Mouse (Mus musculus) liver, embryonic 16.5 days (tissue): Measurements from ENCODE around the gene Dusp5. TPM values are rescaled to one million over a fixed set of nuclear protein-coding genes. Genes with fewer than 3 reads are reported as not detected.
"Not testable (repeated sequence)": the region's sequence is repeated elsewhere in the genome, so short reads cannot be mapped to it uniquely, and the experiment has no call there.

Experiments
- ATAC-seq: fragments of 200-750 bp; cut with Nextera tagmentation; 2 replicates; pipeline ENCODE4 v1.8.0; 2017; ENCODE audit warnings: low read depth, mild to moderate bottlenecking, moderate number of reproducible peaks, moderate library complexity
- H3K27ac ChIP-seq: fragments of 300-500 bp; sonication (generic); 2 replicates; pipeline ENCODE4 v1.5.1; 2014; ENCODE audit warnings: mild to moderate bottlenecking, low read length
- H3K27me3 ChIP-seq: fragments of 300-500 bp; sonication (generic); 2 replicates; pipeline ENCODE4 v1.6.1; 2014; ENCODE audit warnings: low read depth, low read length, mixed read lengths; ENCODE audit not compliant: control insufficient read depth, insufficient read depth
- H3K36me3 ChIP-seq: fragments of 300-500 bp; sonication (generic); 2 replicates; pipeline ENCODE4 v1.6.1; 2014; ENCODE audit warnings: mild to moderate bottlenecking; ENCODE audit not compliant: control insufficient read depth, insufficient read depth
- H3K4me1 ChIP-seq: fragments of 300-500 bp; sonication (generic); 2 replicates; pipeline ENCODE4 v1.6.1; 2014; ENCODE audit warnings: low read depth, low read length, mixed read lengths; ENCODE audit not compliant: control insufficient read depth
- H3K4me2 ChIP-seq: fragments of 300-500 bp; sonication (generic); 2 replicates; pipeline ENCODE4 v1.6.1; 2014; ENCODE audit warnings: low read depth, low read length, mixed read lengths
- H3K4me3 ChIP-seq: fragments of 300-500 bp; sonication (generic); 2 replicates; pipeline ENCODE4 v1.5.1; 2014; ENCODE audit warnings: low read depth, mild to moderate bottlenecking, low read length
- H3K9ac ChIP-seq: fragments of 300-500 bp; sonication (generic); 2 replicates; pipeline ENCODE4 v1.6.1; 2014; ENCODE audit warnings: low read depth, low read length
- H3K9me3 ChIP-seq: fragments of 300-500 bp; sonication (generic); replicated peaks from 2 replicates; pipeline ENCODE4 v1.6.1; 2016; ENCODE audit warnings: low read length; ENCODE audit not compliant: control insufficient read depth
- WGBS: fragments of 180-500 bp; shearing (Covaris S2); extraction: QIAGEN DNeasy Blood & Tissue Kit; methylation state at CpG from one replicate; pipeline ENCODE4 v1.1.7; 2014; ENCODE audit not compliant: insufficient replicate concordance; 5-methylcytosine and 5-hydroxymethylcytosine counted together
- polyA plus RNA-seq: library from polyadenylated mRNA; unstranded; fragments of >200 nt; fragmentation: Nextera tagmentation; extraction: Ambion mirVana; gene quantifications from 2 replicates; pipeline ENCODE4 v1.2.1, GENCODE M21; 2015

Gene Dusp5
- polyA plus RNA-seq, 1 experiment from 2014 or later = 2.3 TPM

GRCm38 (mm10) chr19:53492528-53492927, 36.4 kb upstream of the Dusp5 start:
- Histone ChIP-seq H3K4me2 (no peak overlapping the region), H3K27ac (no peak overlapping the region), H3K27me3 (no peaks in the 10 kb centered on the region), H3K36me3 (no peaks in the 10 kb centered on the region), H3K9me3 (no peaks in the 10 kb centered on the region), H3K9ac (no peak overlapping the region), H3K4me3 (no peak overlapping the region), H3K4me1 (no peaks in the 10 kb centered on the region)
- ATAC-seq = no peak
- WGBS = 33% methylated on average over 4 of the region's 4 CpGs

GRCm38 (mm10) chr19:53493866-53494265, 35.0 kb upstream of the Dusp5 start:
- no peak for ATAC-seq
- Histone ChIP-seq H3K4me2 (no peak overlapping the region), H3K9me3 (no peaks in the 10 kb centered on the region), H3K4me3 (no peak overlapping the region), H3K27me3 (no peaks in the 10 kb centered on the region), H3K4me1 (no peaks in the 10 kb centered on the region), H3K27ac (no peak overlapping the region), H3K9ac (no peak overlapping the region), H3K36me3 (no peaks in the 10 kb centered on the region)
- WGBS = 70% methylated on average over 5 of the region's 5 CpGs

GRCm38 (mm10) chr19:53497910-53498309, 31.0 kb upstream of the Dusp5 start:
- H3K27ac ChIP-seq = no peak overlapping the region

DNA sequence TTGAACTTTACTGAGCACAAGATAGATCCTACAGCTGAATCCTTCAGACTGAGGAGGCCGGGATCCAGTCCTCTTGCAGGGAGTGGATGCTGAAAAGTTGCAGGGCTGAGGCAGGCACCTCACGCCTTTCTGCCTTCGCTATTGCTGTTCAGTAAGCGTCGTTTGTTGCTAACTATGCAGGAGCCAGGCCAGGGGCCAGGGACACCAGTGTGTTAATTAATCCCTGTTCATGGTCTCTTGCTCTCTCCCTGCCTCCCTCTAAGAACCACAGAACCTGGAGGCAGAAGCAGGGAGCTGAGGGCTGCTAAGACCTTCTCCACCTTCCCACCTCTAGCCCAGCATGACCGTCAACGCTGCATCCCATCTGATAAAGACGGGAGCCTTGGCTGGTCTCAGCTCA, 29.9 kb upstream of the Dusp5 start:
- ATAC-seq = no peak
- H3K4me2 ChIP-seq = no peak overlapping the region
- no peak overlapping the region for H3K27ac ChIP-seq
- H3K9ac ChIP-seq = no peak overlapping the region
- WGBS = 78% methylated on average over 8 of the region's 8 CpGs
- no peaks in the 10 kb centered on the region for H3K36me3 ChIP-seq
- no peaks in the 10 kb centered on the region for H3K27me3 ChIP-seq
- no peak overlapping the region for H3K4me3 ChIP-seq
- no peaks in the 10 kb centered on the region; the same call in 1 of the 2 replicates for H3K4me1 ChIP-seq
- no peaks in the 10 kb centered on the region for H3K9me3 ChIP-seq

More at GRCm38 (mm10) chr19:53497910-53498309, 31.0 kb upstream of the Dusp5 start:
- H3K9ac ChIP-seq = no peak overlapping the region
- H3K4me2 ChIP-seq = no peak overlapping the region
- no peaks in the 10 kb centered on the region for H3K36me3 ChIP-seq
- no peaks in the 10 kb centered on the region for H3K9me3 ChIP-seq
- no peaks in the 10 kb centered on the region for H3K27me3 ChIP-seq
- H3K4me1 ChIP-seq = no peaks in the 10 kb centered on the region; the same call in 1 of the 2 replicates
- WGBS = 53% methylated on average over 3 of the region's 3 CpGs
- no peak overlapping the region for H3K4me3 ChIP-seq
- ATAC-seq = no peak

- Histone ChIP-seq H3K9me3 (no peaks in the 10 kb centered on the region), H3K27ac (no peak overlapping the region), H3K36me3 (no peaks in the 10 kb centered on the region), H3K9ac (no peak overlapping the region), H3K4me1 (no peaks in the 10 kb centered on the region; the same call in 1 of the 2 replicates), H3K4me2 (no peak overlapping the region), H3K27me3 (no peaks in the 10 kb centered on the region), H3K4me3 (no peak overlapping the region)
- WGBS = 65% methylated on average over 4 of the region's 4 CpGs
- ATAC-seq = no peak
Observed at GRCm38 (mm10) chr19:53499451-53499940, 29.4 kb upstream of the Dusp5 start.

DNA sequence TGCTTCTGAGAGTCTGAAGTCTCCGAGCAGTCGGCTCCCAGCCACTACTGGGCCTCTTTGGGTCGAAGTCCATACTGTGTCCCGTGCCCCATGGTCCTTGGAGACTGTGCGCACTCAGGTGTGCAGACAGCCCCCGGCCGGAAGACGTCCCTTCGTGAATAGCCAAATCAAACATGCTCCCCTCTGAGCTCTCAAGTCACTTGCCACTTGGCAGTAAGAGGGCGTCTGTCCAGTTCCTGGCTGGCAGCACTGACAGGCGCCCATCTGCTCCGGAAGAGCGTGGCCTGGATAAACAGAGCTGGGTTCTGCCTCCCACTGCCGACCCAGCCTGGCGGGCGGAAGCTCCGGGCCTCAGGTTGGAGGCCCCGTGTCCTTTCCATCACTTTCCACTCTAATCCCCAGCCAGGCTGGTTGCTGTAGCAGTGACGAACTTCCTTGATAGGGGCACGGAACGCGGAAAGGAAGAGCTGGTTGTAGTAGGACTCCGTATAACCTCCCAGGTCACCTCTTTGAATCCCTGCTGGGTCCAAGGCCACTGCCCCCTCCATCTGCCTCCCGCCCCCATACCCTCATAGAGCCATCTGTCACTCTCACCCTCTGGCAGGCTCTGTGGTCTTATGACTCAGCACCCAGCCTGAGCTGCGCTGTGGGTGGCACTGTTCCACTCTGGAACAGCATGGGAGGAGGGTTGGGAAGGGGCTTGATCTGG, 28.5 kb upstream of the Dusp5 start:
- 58% methylated on average over 25 of the region's 25 CpGs for WGBS
- ATAC-seq = no peak
- H3K4me3 ChIP-seq = no peak overlapping the region
- H3K4me2 ChIP-seq = no peak overlapping the region
- H3K9me3 ChIP-seq = no peaks in the 10 kb centered on the region
- H3K9ac ChIP-seq = no peak overlapping the region
- H3K27ac ChIP-seq = no peak overlapping the region
- no peaks in the 10 kb centered on the region; the same call in 1 of the 2 replicates for H3K4me1 ChIP-seq
- no peaks in the 10 kb centered on the region for H3K27me3 ChIP-seq
- H3K36me3 ChIP-seq = no peaks in the 10 kb centered on the region

- 62% methylated on average over 7 of the region's 7 CpGs for WGBS
- H3K9me3 ChIP-seq, H3K4me1 ChIP-seq, H3K4me3 ChIP-seq, H3K9ac ChIP-seq, H3K27ac ChIP-seq, H3K36me3 ChIP-seq, ATAC-seq, H3K4me2 ChIP-seq, H3K27me3 ChIP-seq: not testable (repeated sequence)
Observed at GRCm38 (mm10) chr19:53501239-53501638, 27.7 kb upstream of the Dusp5 start.

- H3K9ac ChIP-seq = no peak overlapping the region
- WGBS = 60% methylated on average over 2 of the region's 2 CpGs
- H3K27ac ChIP-seq = no peak overlapping the region
- no peaks in the 10 kb centered on the region for H3K27me3 ChIP-seq
- no peaks in the 10 kb centered on the region; the same call in 1 of the 2 replicates for H3K4me1 ChIP-seq
- no peak overlapping the region for H3K4me2 ChIP-seq
- H3K9me3 ChIP-seq = no peaks in the 10 kb centered on the region
- no peaks in the 10 kb centered on the region for H3K36me3 ChIP-seq
- no peak for ATAC-seq
- no peak overlapping the region for H3K4me3 ChIP-seq
Observed at GRCm38 (mm10) chr19:53501765-53502164, 27.1 kb upstream of the Dusp5 start.

- ATAC-seq = no peak
- Histone ChIP-seq H3K4me3 (no peak overlapping the region), H3K9ac (no peak overlapping the region), H3K27ac (no peak overlapping the region), H3K4me1 (no peaks in the 10 kb centered on the region; the same call in 1 of the 2 replicates), H3K27me3 (no peaks in the 10 kb centered on the region), H3K4me2 (no peak overlapping the region), H3K36me3 (no peaks in the 10 kb centered on the region), H3K9me3 (no peaks in the 10 kb centered on the region)
- WGBS = 48% methylated on average over 9 of the region's 9 CpGs
Observed at GRCm38 (mm10) chr19:53502891-53503371, 26.0 kb upstream of the Dusp5 start.
